Mouse (Mus musculus) forebrain, embryonic 13.5 days (tissue): ENCODE data around the gene Sgta. TPM values are rescaled to one million over a fixed set of nuclear protein-coding genes. Genes with fewer than 3 reads are reported as not detected.

Source experiments
- ATAC-seq: fragments of 200-750 bp; cut with Nextera tagmentation; 2 replicates; pipeline ENCODE4 v1.8.0; 2017
- H3K27ac ChIP-seq: fragments of 300-500 bp; sonication (generic); 2 replicates; pipeline ENCODE4 v1.5.1; 2015; ENCODE audit warnings: inconsistent platforms, mild to moderate bottlenecking, moderate library complexity
- H3K27me3 ChIP-seq: fragments of 300-500 bp; sonication (generic); 2 replicates; pipeline ENCODE4 v1.6.1; 2015; ENCODE audit warnings: mild to moderate bottlenecking, inconsistent platforms
- H3K36me3 ChIP-seq: fragments of 300-500 bp; sonication (generic); 2 replicates; pipeline ENCODE4 v1.6.1; 2015; ENCODE audit warnings: mild to moderate bottlenecking, inconsistent platforms; ENCODE audit not compliant: poor library complexity, severe bottlenecking
- H3K4me1 ChIP-seq: fragments of 300-500 bp; sonication (generic); 2 replicates; pipeline ENCODE4 v1.6.1; 2015; ENCODE audit warnings: inconsistent platforms
- H3K4me2 ChIP-seq: fragments of 300-500 bp; sonication (generic); 2 replicates; pipeline ENCODE4 v1.6.1; 2015; ENCODE audit warnings: inconsistent platforms, mild to moderate bottlenecking, moderate library complexity
- H3K4me3 ChIP-seq: fragments of 300-500 bp; sonication (generic); 2 replicates; pipeline ENCODE4 v1.5.1; 2015; ENCODE audit warnings: mild to moderate bottlenecking, inconsistent platforms
- H3K9ac ChIP-seq: fragments of 300-500 bp; sonication (generic); 2 replicates; pipeline ENCODE4 v1.6.1; 2015; ENCODE audit warnings: mild to moderate bottlenecking, inconsistent platforms
- H3K9me3 ChIP-seq: fragments of 300-500 bp; sonication (generic); replicated peaks from 2 replicates; pipeline ENCODE4 v1.6.1; 2016; ENCODE audit warnings: inconsistent platforms
- WGBS: fragments of 180-500 bp; shearing (Covaris S2); methylation state at CpG from one replicate; pipeline ENCODE4 v1.1.7; 2015; 5-methylcytosine and 5-hydroxymethylcytosine counted together
- polyA plus RNA-seq: library from polyadenylated mRNA; unstranded; fragments of >200 nt; fragmentation: Nextera tagmentation; extraction: Ambion mirVana; gene quantifications from 2 replicates; pipeline ENCODE4 v1.2.1, GENCODE M21; 2015

Gene Sgta
- polyA plus RNA-seq, result 273 and 305 TPM in 2 replicates

DNA sequence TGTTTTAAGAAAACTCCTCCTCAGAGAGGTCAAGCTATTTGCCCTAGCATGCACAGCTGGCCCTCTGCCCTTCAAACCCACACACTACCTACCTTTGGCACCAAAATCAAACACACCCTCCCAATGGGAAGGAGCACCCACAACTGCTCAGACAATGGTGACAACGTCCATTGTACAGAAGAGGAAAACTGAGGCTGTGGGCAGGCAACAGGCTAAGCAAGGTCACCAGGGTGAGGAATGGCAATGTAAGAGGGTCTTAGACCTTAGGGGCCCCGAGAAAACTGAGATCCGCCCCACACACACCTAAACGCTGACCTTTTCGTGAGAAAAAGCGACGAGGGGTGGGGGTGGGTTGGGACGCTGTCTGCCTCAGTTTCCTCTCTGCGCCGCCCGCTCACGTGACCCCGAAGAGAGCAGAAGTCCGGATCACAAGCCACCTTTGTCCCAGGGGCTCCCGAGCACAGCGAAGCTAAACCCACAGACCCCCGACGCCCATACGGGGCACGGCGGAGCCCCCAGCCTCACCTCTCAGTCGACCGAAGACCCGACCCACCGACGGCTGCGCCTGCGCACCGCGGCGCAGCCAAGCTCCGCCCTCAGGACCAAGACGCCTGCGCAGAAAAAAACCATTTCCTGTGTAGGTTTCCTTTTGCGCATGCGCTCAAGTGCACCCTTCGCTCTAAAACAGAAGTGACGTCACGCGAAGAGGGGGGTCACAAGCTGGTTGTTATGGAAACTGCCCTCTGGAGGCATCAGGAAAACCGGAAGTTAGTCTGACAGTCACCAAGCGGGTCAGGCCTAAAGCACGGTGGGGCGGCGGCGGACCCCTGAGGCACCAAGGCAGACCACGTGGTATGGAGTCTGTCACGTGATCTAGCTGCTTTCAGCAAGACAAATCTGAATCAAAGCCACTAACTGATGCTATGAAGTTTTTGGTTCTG, at the start of gene Sgta:
Gene Sgta, minus strand, starts transcription at position 579 of the 941 bp plus-strand sequence.
- no peaks in the 10 kb centered on the region for H3K9me3 ChIP-seq
- peak within 1 kb of the TSS; percentile 93 for H3K4me2 ChIP-seq
- H3K27ac ChIP-seq, result peak within 1 kb of the TSS; percentile 54
- H3K4me3 ChIP-seq, result peak within 1 kb of the TSS; percentile 81
- peak; percentile 96 for ATAC-seq
- WGBS, result under 1% methylated on average over 47 of the region's 48 CpGs
- peak within 1 kb of the TSS; percentile 87 for H3K9ac ChIP-seq
- no peaks in the 10 kb centered on the region for H3K27me3 ChIP-seq
- peaks cover 8% of the 10 kb centered on the region; the same call in 1 of the 2 replicates for H3K36me3 ChIP-seq
- peaks cover 35% of the 10 kb centered on the region for H3K4me1 ChIP-seq

DNA sequence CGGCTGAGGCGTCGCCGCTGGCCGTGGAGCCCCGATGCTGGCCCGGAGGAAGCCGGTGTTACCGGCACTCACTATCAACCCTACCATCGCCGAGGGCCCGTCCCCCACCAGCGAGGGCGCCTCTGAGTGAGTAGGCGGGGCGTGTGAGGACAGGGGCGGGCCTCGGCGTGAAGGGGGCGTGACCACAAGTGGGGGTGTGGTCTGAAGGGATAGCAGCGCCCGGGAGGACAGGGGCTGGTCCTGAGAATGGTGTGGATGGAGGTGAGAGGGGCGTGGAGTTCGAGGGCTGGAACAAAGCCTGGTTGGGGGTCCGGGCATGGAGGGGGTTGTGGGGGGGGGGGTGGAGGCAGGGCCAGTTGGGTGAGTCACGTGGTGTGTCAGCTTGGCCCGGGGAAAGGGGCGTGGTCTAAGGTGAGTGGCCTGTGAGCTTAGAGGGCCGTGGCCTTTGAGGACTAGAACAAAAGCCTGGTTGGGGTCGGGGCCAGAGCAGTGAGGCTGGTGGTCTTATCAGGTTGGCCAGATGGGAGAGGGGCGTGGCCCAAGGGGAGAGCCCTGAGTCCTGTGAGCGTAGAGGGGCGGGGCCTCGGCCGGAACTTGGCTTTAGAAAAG, 46.2 kb upstream of the Sgta start:
- Histone ChIP-seq H3K9me3 (no peaks in the 10 kb centered on the region), H3K36me3 (peaks cover 32% of the 10 kb centered on the region), H3K4me3 (peak overlapping the region; percentile 84), H3K4me1 (peaks cover 25% of the 10 kb centered on the region), H3K9ac (peak overlapping the region; percentile 97), H3K27me3 (no peaks in the 10 kb centered on the region), H3K4me2 (peak overlapping the region; percentile 66), H3K27ac (peak overlapping the region; percentile 99)
- 0% methylated on average over 35 of the region's 35 CpGs for WGBS
- ATAC-seq, result peak; percentile 88

DNA sequence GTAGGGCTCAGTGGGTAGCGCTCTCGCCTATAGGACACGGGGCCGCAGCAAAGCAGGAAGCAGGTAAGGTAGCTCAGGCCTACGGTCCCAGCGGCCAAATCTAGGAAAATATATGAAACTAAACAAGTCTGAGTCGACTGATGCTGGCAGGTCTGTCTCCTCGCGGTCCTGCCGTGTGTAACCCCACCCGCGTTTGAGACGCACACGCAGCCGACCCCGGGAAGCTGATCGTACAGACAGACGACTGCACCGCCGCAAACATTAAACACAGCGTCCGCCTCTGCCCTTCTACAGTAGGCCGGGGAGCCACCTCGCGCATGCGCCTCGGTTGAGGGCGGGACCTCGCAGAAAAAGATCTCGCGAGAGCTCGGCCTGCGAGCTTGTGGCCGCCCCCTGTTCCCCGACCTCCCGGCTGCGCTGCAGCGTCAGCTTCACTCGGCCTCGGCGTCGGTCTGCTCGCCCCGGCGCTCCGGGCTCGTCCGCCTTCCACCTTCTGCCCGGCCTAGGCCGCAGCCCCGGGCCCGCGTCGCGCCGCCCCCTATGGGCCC, 45.7 kb upstream of the Sgta start, which contains the start of gene Map2k2:
Gene Map2k2, plus strand, starts transcription at position 351 of the 548 bp plus-strand sequence.
- ATAC-seq, result peak; percentile 96
- peak within 1 kb of the TSS; percentile 84 for H3K4me3 ChIP-seq
- WGBS, result under 1% methylated on average over 56 of the region's 56 CpGs
- no peaks in the 10 kb centered on the region for H3K9me3 ChIP-seq
- H3K4me1 ChIP-seq, result peaks cover 25% of the 10 kb centered on the region
- H3K9ac ChIP-seq, result peak within 1 kb of the TSS; percentile 97
- peak within 1 kb of the TSS; percentile 66 for H3K4me2 ChIP-seq
- H3K36me3 ChIP-seq, result peaks cover 26% of the 10 kb centered on the region
- H3K27ac ChIP-seq, result peak within 1 kb of the TSS; percentile 99
- no peaks in the 10 kb centered on the region for H3K27me3 ChIP-seq

DNA sequence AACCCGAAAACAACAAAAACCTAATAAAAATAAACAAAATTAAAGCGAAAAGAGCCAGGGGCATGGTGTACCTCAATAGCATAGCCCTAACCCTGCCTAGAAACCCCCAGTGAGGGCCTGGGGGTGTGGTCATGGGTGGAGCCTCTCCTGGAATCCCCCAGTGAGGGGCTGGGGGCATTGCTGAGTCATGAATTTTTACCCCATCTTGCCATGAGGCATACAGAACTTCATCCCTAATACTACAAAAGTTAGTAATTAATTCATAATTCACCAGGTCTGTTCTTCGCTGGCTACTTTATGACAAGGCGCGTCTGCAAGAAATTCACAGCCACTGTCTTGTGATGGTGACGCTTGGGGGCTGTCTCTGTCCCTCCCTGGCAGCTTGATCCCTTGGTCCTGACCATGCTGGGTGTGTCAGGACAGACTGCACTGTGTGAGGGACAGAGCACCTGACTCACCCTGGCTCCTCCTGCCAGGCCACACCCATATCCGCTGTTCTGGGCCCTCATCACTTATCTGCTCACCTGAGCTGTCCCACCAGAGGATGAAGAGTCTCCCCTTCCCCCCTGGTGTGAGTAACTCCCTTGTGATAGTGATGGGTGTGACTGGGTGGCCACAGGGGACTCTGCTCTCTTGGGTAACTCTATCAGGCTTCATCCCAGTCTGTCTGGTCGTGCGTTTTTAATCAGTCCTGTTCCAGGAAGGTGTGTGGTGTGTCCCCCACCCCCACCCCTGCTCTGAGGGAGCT, 35.1 kb upstream of the Sgta start:
- WGBS, result 65% methylated on average over 9 of the region's 9 CpGs
- Histone ChIP-seq H3K4me3 (no peak overlapping the region), H3K9ac (no peak overlapping the region), H3K9me3 (peaks cover 4% of the 10 kb centered on the region; the same call in 1 of the 2 replicates), H3K27ac (no peak overlapping the region), H3K4me1 (no peaks in the 10 kb centered on the region), H3K4me2 (no peak overlapping the region), H3K36me3 (no peaks in the 10 kb centered on the region), H3K27me3 (peaks cover 5% of the 10 kb centered on the region; the same call in 1 of the 2 replicates)
- no peak for ATAC-seq

DNA sequence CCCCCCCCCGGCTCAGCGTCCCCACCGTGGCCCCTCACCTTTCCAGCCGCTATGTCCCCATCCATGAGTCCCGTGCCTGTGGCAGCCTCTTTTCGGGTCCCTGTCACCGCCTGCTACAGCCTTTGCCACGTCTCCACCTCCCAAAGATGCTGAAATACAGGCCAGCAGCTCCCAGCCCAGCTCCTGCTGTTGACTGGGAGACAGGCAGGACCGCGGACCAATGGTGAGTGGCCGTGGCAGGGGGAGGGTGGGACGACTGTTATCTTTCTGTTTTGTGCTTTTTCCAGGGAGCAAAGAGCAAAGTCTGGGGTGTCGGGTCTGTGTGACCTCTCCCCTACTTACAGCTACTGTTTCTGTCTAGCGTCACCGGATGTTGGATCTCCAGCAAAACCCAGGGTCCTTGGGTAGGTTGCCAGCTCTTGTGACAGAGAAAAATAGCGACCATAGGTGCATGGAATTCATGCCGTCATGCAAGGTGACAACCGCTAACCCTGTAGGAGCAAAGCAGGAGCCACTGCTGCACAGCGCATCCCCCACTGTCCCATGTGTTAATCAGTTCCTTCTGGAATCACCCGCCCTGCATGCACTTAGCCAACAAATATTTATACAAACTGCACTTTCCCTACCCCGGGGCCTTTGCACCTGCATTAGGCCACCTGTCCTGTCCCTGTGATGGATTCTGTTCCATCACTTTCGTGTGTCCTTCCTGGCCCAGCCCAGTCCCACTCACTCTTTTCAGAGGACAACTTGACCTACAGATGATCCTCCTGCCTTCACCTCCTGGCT, 32.7 kb upstream of the Sgta start:
- ATAC-seq, result no peak
- Histone ChIP-seq H3K4me1 (peaks cover 14% of the 10 kb centered on the region), H3K27ac (no peak overlapping the region), H3K36me3 (no peaks in the 10 kb centered on the region), H3K4me3 (no peak overlapping the region), H3K9me3 (peaks cover 4% of the 10 kb centered on the region; the same call in 1 of the 2 replicates), H3K9ac (no peak overlapping the region), H3K4me2 (no peak overlapping the region), H3K27me3 (peaks cover 5% of the 10 kb centered on the region; the same call in 1 of the 2 replicates)
- 59% methylated on average over 22 of the region's 22 CpGs for WGBS

DNA sequence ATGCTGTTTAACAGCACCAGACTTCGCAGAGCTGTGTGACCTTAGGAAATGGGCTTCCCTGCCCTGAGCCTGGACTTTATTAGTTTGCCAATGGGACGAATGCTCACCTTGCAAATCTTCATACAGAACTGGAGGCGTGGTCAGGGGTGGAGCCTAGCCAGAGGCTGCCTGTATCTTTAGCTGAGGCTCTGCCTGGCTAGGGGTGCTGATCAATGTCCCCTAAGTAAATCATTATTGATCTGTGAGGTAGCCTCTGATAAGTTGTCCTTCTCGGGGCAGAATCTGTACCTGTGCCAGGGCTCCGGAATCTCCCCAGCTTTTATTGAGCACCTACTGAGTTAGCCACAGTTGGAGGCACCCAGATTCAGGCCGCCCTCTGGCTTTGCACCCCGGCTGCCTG, 30.6 kb upstream of the Sgta start:
- H3K4me2 ChIP-seq, result no peak overlapping the region
- WGBS, result 78% methylated on average over 7 of the region's 7 CpGs
- peaks cover 5% of the 10 kb centered on the region; the same call in 1 of the 2 replicates for H3K27me3 ChIP-seq
- ATAC-seq, result no peak
- H3K36me3 ChIP-seq, result no peaks in the 10 kb centered on the region
- peaks cover 14% of the 10 kb centered on the region for H3K4me1 ChIP-seq
- H3K27ac ChIP-seq, result no peak overlapping the region
- H3K4me3 ChIP-seq, result no peak overlapping the region
- no peak overlapping the region for H3K9ac ChIP-seq
- H3K9me3 ChIP-seq, result no peaks in the 10 kb centered on the region

DNA sequence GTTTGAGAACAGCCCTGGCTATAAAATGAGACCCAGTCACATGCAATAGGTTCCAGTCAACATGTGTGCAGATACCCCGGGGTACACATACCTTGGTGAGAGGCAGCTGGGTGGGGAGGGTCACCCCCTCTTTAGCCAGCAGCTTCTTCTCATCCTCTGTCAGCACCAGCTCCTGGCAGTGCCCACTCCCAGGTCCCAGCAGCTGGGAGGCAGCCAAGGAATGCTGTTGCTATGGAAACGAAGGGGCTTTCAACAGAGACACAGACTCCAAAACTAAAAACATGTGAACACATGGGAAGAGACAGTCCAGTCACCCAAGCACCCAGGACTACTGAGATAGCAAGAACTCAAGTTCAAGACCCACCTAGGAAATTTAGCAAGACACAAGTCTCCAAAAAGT, 29.2 kb upstream of the Sgta start:
- Histone ChIP-seq H3K9me3 (no peaks in the 10 kb centered on the region), H3K4me2 (no peak overlapping the region), H3K27ac (no peak overlapping the region), H3K4me3 (no peak overlapping the region), H3K27me3 (peaks cover 5% of the 10 kb centered on the region; the same call in 1 of the 2 replicates), H3K9ac (peak overlapping the region; percentile 45; the same call in 1 of the 2 replicates), H3K4me1 (peaks cover 14% of the 10 kb centered on the region), H3K36me3 (no peaks in the 10 kb centered on the region)
- 47% methylated on average over 2 of the region's 2 CpGs for WGBS
- peak; percentile 61; the same call in 1 of the 2 replicates for ATAC-seq

DNA sequence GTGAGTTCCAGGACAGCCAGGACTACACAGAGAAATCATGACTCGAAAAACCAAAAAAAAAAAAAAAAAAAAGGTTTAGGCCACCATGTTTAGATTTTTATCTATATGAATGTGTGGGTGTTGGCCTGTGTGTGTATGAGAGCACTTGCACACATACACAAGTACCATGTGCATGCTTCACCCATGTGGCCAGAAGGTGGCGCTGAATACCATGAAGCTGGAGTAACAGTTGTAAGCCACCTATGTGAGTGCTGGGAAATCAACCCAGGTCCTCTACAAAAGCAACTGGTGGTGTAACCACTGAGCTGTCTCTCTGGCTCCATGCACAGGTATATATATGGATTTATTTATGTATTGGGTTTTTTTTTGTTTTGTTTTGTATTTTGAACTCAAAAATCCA, 27.0 kb upstream of the Sgta start:
- Histone ChIP-seq H3K4me2 (no peak overlapping the region), H3K36me3 (peaks cover 15% of the 10 kb centered on the region), H3K4me3 (no peak overlapping the region), H3K9me3 (no peaks in the 10 kb centered on the region), H3K27ac (no peak overlapping the region), H3K4me1 (peaks cover 14% of the 10 kb centered on the region), H3K27me3 (no peaks in the 10 kb centered on the region), H3K9ac (no peak overlapping the region)
- 58% methylated on average over 2 of the region's 2 CpGs for WGBS
- ATAC-seq, result no peak

DNA sequence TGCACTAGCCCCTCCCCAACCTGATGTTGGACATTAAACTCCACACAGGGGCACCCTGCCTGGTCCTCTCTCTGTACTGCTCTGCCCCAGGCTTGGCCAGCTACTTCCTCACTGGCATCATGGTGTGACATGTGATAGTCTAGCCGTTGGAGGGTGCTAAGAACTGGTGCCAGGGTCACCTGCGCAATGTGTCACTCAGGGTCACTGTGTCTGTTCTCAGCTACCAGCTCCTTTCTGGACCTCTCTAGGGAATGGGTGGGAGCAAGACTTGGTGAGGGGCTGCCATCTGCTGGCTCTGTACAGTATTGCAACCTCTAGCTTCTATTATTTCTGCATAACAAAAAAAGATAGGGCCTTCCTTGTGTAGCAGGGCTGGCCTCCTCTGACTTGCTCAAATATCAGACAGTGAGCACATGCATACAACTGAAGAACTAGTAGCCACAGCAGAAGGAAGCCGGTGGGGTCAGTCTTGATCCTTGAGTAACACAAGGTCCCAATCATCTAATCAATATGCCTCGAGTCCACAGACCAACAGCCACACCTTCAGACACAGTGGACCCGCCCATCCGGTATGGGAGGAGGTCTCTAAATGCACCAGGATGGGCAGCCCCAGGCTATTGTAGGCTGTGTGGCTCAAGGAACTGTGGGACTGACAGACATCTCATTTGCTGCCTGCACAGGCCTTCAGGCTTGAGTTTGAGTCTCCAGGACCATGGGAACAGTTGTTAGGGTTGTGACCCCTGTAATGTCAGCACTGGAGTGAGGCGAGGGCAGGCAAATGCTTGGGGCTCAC, 22.4 kb upstream of the Sgta start:
- peaks cover 62% of the 10 kb centered on the region for H3K36me3 ChIP-seq
- 84% methylated on average over 7 of the region's 7 CpGs for WGBS
- peak; percentile 76 for ATAC-seq

DNA sequence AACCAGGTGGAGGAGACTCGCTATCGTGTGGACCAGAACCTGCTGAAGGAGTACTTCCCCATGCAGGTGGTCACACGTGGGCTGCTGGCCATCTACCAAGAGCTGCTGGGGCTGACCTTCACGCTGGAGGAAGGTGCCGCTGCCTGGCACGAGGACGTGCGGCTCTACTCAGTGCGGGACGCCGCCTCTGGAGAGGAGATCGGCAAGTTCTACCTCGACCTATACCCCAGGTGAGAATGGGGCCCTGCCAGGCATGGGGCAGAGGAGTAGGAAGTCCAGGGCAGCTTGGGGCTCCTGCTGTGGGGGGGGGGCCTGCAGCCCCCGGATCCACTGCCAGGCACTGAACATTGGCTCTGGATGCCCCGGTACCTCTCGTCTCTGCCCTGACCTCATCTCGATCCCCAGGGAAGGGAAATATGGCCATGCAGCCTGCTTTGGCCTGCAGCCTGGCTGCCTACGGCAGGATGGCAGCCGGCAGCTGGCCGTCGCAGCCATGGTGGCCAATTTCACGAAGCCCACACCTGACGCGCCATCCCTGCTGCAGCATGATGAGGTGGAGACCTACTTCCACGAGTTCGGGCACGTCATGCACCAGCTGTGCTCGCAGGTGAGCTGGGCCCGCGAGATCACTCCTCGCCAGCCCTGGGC, 20.2 kb upstream of the Sgta start:
- Histone ChIP-seq H3K4me3 (no peak overlapping the region), H3K36me3 (peaks cover 84% of the 10 kb centered on the region), H3K27me3 (no peaks in the 10 kb centered on the region), H3K4me1 (no peaks in the 10 kb centered on the region), H3K9ac (no peak overlapping the region), H3K4me2 (no peak overlapping the region), H3K27ac (no peak overlapping the region), H3K9me3 (no peaks in the 10 kb centered on the region)
- 94% methylated on average over 29 of the region's 31 CpGs for WGBS
- ATAC-seq, result no peak

More for the DNA sequence above, 22.4 kb upstream of the Sgta start:
- Histone ChIP-seq H3K4me1 (no peaks in the 10 kb centered on the region), H3K9me3 (no peaks in the 10 kb centered on the region), H3K4me2 (no peak overlapping the region), H3K27me3 (no peaks in the 10 kb centered on the region), H3K4me3 (no peak overlapping the region), H3K9ac (peak overlapping the region; percentile 26; the same call in 1 of the 2 replicates), H3K27ac (no peak overlapping the region)
